Mouse (Mus musculus): ENCODE measurements at regions not wholly inside any gene's neighbourhood (a gene's known extent, or its start where the extent isn't known, plus 50 kb on each side); places are given as distances from the start of the nearest gene placed in this dataset.

- no peak for DNase-seq (ENCODE audit: extremely low spot score in 1 of 2, low spot score in 1 of 2)
Measured at GRCm38 (mm10) chr14:68261436-68261835, 1032.7 kb downstream of the Synb start.

GRCm38 (mm10) chr14:68246966-68247365 is 1047.1 kb downstream of the Synb start:
- DNase-seq (ENCODE audit: extremely low spot score in 1 of 2, low spot score in 1 of 2): no peak

- no peak for DNase-seq (ENCODE audit: extremely low spot score in 1 of 2, low spot score in 1 of 2)
Measured at GRCm38 (mm10) chr14:68240146-68240545, 1054.0 kb downstream of the Synb start.

- no peak for DNase-seq (ENCODE audit: extremely low spot score in 1 of 2, low spot score in 1 of 2)
Measured at GRCm38 (mm10) chr14:68224152-68224551, 1069.9 kb downstream of the Synb start.

- DNase-seq (ENCODE audit: extremely low spot score in 1 of 2, low spot score in 1 of 2): no peak
Measured at GRCm38 (mm10) chr14:68219025-68219595, 1075.0 kb downstream of the Synb start.

GRCm38 (mm10) chr14:68218471-68218870 is 1075.6 kb downstream of the Synb start:
- peak; percentile 7 to 42 for DNase-seq (ENCODE audit: extremely low spot score in 1 of 2, low spot score in 1 of 2)

- no peak for DNase-seq (ENCODE audit: extremely low spot score in 1 of 2, low spot score in 1 of 2)
Measured at GRCm38 (mm10) chr14:68217986-68218385, 1076.1 kb downstream of the Synb start.

GRCm38 (mm10) chr14:68213879-68214278 is 1080.2 kb downstream of the Synb start:
- no peak for DNase-seq (ENCODE audit: extremely low spot score in 1 of 2, low spot score in 1 of 2)

- DNase-seq (ENCODE audit: extremely low spot score in 1 of 2, low spot score in 1 of 2): no peak
Measured at GRCm38 (mm10) chr14:68198802-68199201, 1095.3 kb downstream of the Synb start.

- DNase-seq (ENCODE audit: extremely low spot score in 1 of 2, low spot score in 1 of 2): no peak
Measured at GRCm38 (mm10) chr14:68197470-68197800, 1096.7 kb downstream of the Synb start.

- DNase-seq (ENCODE audit: extremely low spot score in 1 of 2, low spot score in 1 of 2): no peak
Measured at GRCm38 (mm10) chr14:68196762-68197469, 1097.2 kb downstream of the Synb start.

GRCm38 (mm10) chr14:68196201-68196600 is 1097.9 kb downstream of the Synb start:
- no peak for DNase-seq (ENCODE audit: extremely low spot score in 1 of 2, low spot score in 1 of 2)

GRCm38 (mm10) chr14:68189876-68190275 is 1104.2 kb downstream of the Synb start:
- DNase-seq (ENCODE audit: extremely low spot score in 1 of 2, low spot score in 1 of 2): no peak

GRCm38 (mm10) chr14:68188325-68188724 is 1105.8 kb downstream of the Synb start:
- no peak for DNase-seq (ENCODE audit: extremely low spot score in 1 of 2, low spot score in 1 of 2)

GRCm38 (mm10) chr14:68182606-68183005 is 1111.5 kb downstream of the Synb start:
- DNase-seq (ENCODE audit: extremely low spot score in 1 of 2, low spot score in 1 of 2): no peak

GRCm38 (mm10) chr14:68181168-68181567 is 1112.9 kb downstream of the Synb start:
- no peak for DNase-seq (ENCODE audit: extremely low spot score in 1 of 2, low spot score in 1 of 2)
